Mouse (Mus musculus) naive thymus-derived CD4-positive, alpha-beta T cell, adult 2 months (primary cell): Measurements from ENCODE around the gene Lhfp.
"Not testable (repeated sequence)": the region's sequence is repeated elsewhere in the genome, so short reads cannot be mapped to it uniquely, and the experiment has no call there.

ENCODE experiments used
- DNase-seq: peaks from one replicate; pipeline ENCODE4 v3.0.0-alpha.2; 2011; ENCODE audit warnings: low read depth

Gene Lhfp

GRCm38 (mm10) chr3:53282005-53282404, 240.7 kb downstream of the Lhfp start:
- DNase-seq: not testable (repeated sequence)

DNA sequence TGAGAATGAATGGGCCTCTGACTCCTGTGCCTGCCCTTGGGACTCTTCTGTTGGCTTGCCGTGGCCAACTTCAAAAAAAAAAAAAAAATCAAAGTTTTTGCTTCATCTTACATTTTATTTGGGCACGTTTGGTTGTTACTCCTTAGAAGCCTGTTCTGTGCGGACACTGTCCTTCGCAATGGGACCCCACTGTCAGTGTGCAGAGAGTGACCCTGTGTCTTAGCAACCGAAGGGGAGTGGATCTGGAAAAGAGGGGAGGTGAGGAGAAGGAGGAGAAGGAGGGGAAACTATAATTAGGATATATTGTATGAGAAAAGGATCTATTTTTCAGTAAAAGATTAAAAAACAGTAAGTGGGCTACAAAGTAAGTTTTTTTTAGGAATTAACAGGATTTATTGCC, 242.7 kb downstream of the Lhfp start:
- no peak for DNase-seq

- no peak for DNase-seq
These were observed 243.3 kb downstream of the Lhfp start for GRCm38 (mm10) chr3:53284471-53285177.

DNA sequence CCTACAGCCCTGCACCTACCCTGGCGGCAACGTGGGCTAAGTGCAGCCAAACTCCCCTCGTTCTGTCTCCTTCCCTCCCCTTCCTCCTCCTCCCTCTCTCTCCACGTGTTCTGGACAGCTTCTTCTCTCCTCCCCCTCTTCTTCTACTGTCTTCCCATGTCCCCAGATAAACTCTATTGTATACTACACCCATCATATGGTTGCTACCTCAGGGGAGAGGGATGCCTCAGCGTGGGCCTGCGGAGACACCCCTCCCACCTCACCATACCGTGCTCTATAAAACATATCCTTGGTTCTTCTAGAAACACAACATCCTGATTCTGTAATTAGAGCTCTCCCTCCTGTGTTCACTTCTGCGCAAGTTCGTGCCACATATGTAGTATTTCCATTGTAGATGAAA, 247.3 kb downstream of the Lhfp start:
- DNase-seq: no peak

DNA sequence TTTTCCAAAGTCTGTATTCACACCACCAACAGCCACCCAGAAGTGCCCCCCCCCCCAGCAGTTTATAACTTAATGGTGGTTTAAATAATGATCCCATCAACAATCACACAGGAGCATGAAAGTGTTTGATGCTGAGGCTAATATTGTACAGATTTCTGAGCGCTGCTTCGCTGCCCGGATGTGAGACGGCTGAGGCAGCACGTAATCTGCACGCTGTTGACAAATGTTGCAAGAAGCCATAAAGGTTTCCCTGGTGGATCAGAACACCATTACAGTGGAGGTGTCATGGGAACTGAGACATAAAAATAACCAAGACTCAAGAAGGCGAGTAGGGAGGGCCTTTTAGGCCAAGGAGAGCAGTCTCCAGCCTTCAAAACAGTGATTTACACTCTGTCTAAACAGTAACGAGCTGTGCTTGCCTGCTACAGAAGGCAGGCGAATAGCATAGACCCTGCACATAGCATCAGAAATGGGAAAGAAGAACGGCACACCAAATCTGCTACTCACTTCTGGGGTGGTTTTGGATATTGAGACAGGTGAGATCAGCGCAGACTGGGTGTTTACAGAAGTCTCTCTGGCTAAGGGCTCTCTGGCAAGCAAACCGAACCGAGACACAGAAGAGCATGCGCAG, 248.4 kb downstream of the Lhfp start:
- no peak for DNase-seq

DNA sequence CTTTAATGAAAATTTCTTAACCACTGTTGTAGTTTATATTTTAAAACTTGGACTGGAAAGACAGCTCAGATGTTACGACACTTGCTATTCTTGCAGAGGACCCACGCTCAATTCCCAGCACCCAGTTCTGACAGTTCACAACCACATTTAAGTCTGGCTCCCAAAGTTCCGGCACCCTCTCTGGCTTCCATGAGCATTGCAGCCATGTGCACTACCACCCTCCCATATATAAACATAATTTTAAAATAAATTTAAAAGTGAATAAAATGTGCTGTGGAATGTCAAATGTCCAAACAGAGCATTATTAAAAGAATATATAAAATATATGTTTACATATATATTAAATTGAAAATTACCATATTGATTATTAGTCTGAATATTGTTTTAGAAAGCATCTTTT, 249.9 kb downstream of the Lhfp start:
- DNase-seq: no peak

DNA sequence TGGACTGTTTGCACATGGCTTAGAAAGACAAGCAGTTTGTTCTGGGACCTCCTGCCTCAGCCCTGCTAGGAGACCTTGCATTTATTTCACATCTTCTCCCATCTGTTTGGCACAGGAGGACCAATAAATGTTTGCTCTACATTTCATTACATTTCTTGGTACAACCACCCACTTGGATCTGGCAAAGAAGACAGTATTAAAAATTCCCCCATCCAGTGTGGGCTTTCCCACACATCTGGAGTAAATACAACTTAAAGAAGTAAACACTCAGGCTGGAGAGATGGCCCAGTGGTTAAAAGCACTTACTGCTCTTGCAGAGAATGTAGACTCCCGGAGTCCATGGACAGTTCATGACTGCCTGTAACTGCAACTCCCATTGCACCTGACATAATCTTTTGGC, 250.6 kb downstream of the Lhfp start:
- no peak for DNase-seq

DNA sequence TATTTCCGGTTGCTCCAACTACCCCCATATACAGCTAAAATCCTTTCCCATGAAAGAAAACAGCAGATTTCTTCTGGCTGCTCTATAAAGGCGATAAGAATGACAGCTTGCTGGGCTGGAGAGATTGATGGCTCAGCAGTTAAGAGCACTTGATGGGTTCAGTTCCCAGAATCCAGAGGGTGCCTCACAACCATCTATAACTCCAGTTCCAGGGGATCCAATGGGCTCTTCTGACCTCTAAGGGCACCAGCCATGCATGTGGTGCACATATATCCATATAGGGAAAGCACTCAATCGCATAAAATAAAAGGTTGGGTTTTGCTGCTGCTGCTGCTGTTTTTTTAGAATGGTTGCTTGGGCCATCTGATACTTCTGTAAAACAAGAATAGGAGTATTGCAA, 251.1 kb downstream of the Lhfp start:
- no peak for DNase-seq

- DNase-seq: no peak
These were observed 251.7 kb downstream of the Lhfp start for GRCm38 (mm10) chr3:53292979-53293378.

- DNase-seq: no peak
These were observed 252.6 kb downstream of the Lhfp start for GRCm38 (mm10) chr3:53293901-53294433.

GRCm38 (mm10) chr3:53294855-53295254, 253.5 kb downstream of the Lhfp start:
- no peak for DNase-seq

GRCm38 (mm10) chr3:53301866-53302265, 260.5 kb downstream of the Lhfp start:
- DNase-seq: no peak

DNA sequence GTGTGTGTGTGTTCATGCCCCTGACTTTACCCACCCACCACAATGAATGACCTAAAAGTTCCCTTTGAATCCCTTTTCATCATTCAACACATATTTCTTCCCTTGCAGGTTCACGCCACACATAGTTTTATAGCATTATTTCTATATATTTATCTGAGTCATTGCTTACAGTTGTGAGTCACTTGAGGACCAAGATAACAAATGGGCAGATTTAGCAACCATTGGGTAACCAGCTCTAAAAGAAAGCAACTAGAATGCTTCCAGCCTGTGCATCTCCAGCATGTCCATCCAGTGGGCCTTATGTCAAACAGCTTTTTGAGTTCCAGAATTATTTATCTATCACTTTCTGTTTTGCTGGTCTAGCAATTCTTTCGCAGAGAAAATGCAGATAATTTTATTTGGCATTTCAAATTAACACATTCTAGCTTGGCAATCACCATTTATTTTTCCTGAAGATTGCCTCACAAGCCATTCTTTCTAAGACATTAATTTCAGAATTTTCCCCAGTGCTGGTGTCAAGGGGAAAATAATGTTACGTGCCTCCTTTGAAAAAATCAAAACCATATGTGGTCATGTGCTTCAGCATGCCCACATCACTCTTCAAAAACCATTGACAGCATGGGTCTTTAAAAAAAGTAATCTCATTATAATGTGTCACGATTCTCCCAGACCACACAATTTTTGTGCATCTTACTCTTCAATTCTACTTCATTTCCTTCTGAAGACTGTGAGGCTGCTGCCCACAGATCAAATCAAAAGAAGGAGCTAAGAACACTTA, 263.0 kb downstream of the Lhfp start:
- no peak for DNase-seq

GRCm38 (mm10) chr3:53305860-53306259, 264.5 kb downstream of the Lhfp start:
- DNase-seq: no peak

- DNase-seq: no peak
These were observed 267.3 kb downstream of the Lhfp start for GRCm38 (mm10) chr3:53308649-53309048.

DNA sequence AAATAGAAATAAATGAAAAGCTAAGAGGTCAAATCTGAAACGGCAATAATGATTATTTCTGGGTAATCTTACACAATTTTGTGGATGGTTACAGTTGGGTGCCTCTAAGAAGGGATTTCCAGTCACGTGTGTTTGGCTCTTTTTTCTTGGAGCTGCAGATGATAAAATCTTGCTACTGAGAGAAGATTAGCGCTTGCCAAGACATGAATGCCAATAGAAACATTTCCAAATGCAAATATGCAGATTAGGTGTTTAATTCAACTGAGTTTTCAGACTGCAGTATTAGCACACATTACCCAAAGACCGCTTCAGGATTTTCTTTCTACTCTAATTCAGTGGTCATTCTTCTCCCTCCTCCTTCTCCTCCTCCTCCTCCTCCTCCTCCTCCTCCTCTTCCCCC, 268.8 kb downstream of the Lhfp start:
- DNase-seq: no peak

DNA sequence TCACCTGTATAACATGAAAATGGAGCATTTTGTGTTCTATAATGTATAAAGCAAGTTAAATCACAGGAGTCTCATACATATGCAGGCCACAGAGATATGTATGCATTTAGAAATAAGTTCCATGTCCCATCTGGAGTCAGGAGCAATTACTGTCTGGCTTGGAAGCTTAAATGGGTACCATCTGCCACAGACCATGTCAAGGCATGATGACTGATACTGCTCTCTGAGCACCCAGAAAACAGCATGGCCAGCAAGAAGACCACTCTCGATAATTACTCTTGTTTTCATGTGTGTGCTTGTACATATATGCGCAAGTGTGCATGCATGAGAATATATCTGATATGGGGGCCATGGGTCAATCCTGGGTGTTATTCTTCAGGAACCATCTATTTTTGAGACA, 269.3 kb downstream of the Lhfp start:
- no peak for DNase-seq
